Mouse (Mus musculus) urinary bladder, adult 2 months (tissue): Measurements from ENCODE around the gene Cbll1. TPM values are rescaled to one million over a fixed set of nuclear protein-coding genes. Genes with fewer than 3 reads are reported as not detected.
"Not testable (repeated sequence)": the region's sequence is repeated elsewhere in the genome, so short reads cannot be mapped to it uniquely, and the experiment has no call there.

Source experiments
- DNase-seq: peaks from one replicate; pipeline ENCODE4 v3.0.0; 2022; ENCODE audit warnings: low spot score
- polyA plus RNA-seq: library from polyadenylated mRNA; depleted of rRNA; stranded (reverse); fragments of >200 nt; gene quantifications from 2 replicates; pipeline ENCODE4 v1.2.3, GENCODE M21; 2012; rRNA removed

Cbll1 gene
- polyA plus RNA-seq, 1 experiment, result 6.2 TPM

- DNase-seq, result no peak
Measured at GRCm38 (mm10) chr12:31498936-31499313, 491 bp downstream of the Cbll1 start.

GRCm38 (mm10) chr12:31486431-31486830, 13.0 kb downstream of the Cbll1 start:
- DNase-seq, result no peak

- not testable (repeated sequence) for DNase-seq
Measured at GRCm38 (mm10) chr12:31478182-31478581, 21.2 kb downstream of the Cbll1 start.

GRCm38 (mm10) chr12:31462615-31463014, 36.8 kb downstream of the Cbll1 start:
- DNase-seq, result no peak

GRCm38 (mm10) chr12:31461371-31461770, 38.0 kb downstream of the Cbll1 start:
- no peak for DNase-seq

- not testable (repeated sequence) for DNase-seq
Measured at GRCm38 (mm10) chr12:31460270-31460669, 39.1 kb downstream of the Cbll1 start.

GRCm38 (mm10) chr12:31458474-31458873, 40.9 kb downstream of the Cbll1 start:
- no peak for DNase-seq

- DNase-seq, result no peak
Measured at GRCm38 (mm10) chr12:31456271-31456670, 43.1 kb downstream of the Cbll1 start.

- DNase-seq, result no peak
Measured at GRCm38 (mm10) chr12:31449341-31449740, 50.1 kb downstream of the Cbll1 start.

- no peak for DNase-seq
Measured at GRCm38 (mm10) chr12:31444827-31445226, 54.6 kb downstream of the Cbll1 start.

- DNase-seq, result no peak
Measured at GRCm38 (mm10) chr12:31444131-31444546, 55.3 kb downstream of the Cbll1 start.

GRCm38 (mm10) chr12:31439612-31440011, 59.8 kb downstream of the Cbll1 start:
- DNase-seq, result no peak

- DNase-seq, result no peak
Measured at GRCm38 (mm10) chr12:31437791-31438190, 61.6 kb downstream of the Cbll1 start.

Other genes starting within 250 kb of the Cbll1 start
- gene Lamb1, start 234.4 kb downstream of the Cbll1 start, polyA plus RNA-seq, result 49.8 and 62.9 TPM in 2 replicates
- 67.7 and 72.6 TPM in 2 replicates for gene Dld, start 148.2 kb downstream of the Cbll1 start, polyA plus RNA-seq
- 0.34 and 0.80 TPM in 2 replicates for gene Slc26a3, start 108.7 kb downstream of the Cbll1 start, polyA plus RNA-seq
- gene Slc26a4, start 60.4 kb upstream of the Cbll1 start, polyA plus RNA-seq, result 0.03 TPM in 1 of 2 replicates, not detected in the other
- 20.0 and 23.4 TPM in 2 replicates for gene Bcap29, start 135.0 kb upstream of the Cbll1 start, polyA plus RNA-seq
- 6.9 and 7.1 TPM in 2 replicates for gene Dus4l, start 155.2 kb upstream of the Cbll1 start, polyA plus RNA-seq
- 29.6 and 30.7 TPM in 2 replicates for gene Cog5, start 155.3 kb upstream of the Cbll1 start, polyA plus RNA-seq
- gene Gpr22, start 214.3 kb upstream of the Cbll1 start, polyA plus RNA-seq, result 0.03 and 0.07 TPM in 2 replicates